Mouse (Mus musculus) thymus, adult 2 months (tissue): ENCODE results near the gene Hectd1.

Experiments
- CTCF ChIP-seq: fragments of 200-500 bp; IDR thresholded peaks from 2 replicates; pipeline ENCODE4 v1.5.1; 2012; ENCODE audit warnings: mild to moderate bottlenecking, control low read depth, low read length, moderate library complexity, borderline replicate concordance; ENCODE audit not compliant: control insufficient read depth, poor library complexity, insufficient read depth; ENCODE audit errors: extremely low read depth
- POLR2A ChIP-seq: fragments of 200-500 bp; IDR thresholded peaks from 2 replicates; pipeline ENCODE4 v1.6.1; 2012; ENCODE audit warnings: mild to moderate bottlenecking, low read length, control low read depth, moderate library complexity; ENCODE audit not compliant: control insufficient read depth, poor library complexity, insufficient read depth; ENCODE audit errors: extremely low read depth

- TF ChIP-seq CTCF (no peak), POLR2A (no peak)
Measured at GRCm38 (mm10) chr12:51865061-51865789, 35.9 kb upstream of the Hectd1 start.
